Mouse (Mus musculus) kidney, embryonic 16.5 days (tissue): ENCODE data around the gene 5830473C10Rik. TPM values are rescaled to one million over a fixed set of nuclear protein-coding genes. Genes with fewer than 3 reads are reported as not detected.
"Not testable (repeated sequence)": the region's sequence is repeated elsewhere in the genome, so short reads cannot be mapped to it uniquely, and the experiment has no call there.

ENCODE experiments used
- ATAC-seq: fragments of 200-750 bp; cut with Nextera tagmentation; 2 replicates; pipeline ENCODE4 v1.8.0; 2017; ENCODE audit warnings: moderate TSS enrichment; ENCODE audit not compliant: low FRiP score, low TSS enrichment
- H3K27ac ChIP-seq: fragments of 300-500 bp; sonication (generic); 2 replicates; pipeline ENCODE4 v1.5.1; 2014; ENCODE audit warnings: low read length
- H3K27me3 ChIP-seq: fragments of 300-500 bp; sonication (generic); 2 replicates; pipeline ENCODE4 v1.6.1; 2014; ENCODE audit warnings: low read length, control low read depth, mixed read lengths; ENCODE audit not compliant: insufficient read depth
- H3K36me3 ChIP-seq: fragments of 300-500 bp; sonication (generic); 2 replicates; pipeline ENCODE4 v1.6.1; 2014; ENCODE audit warnings: low read length, control low read depth, mixed read lengths; ENCODE audit not compliant: insufficient read depth
- H3K4me1 ChIP-seq: fragments of 300-500 bp; sonication (generic); 2 replicates; pipeline ENCODE4 v1.6.1; 2014; ENCODE audit warnings: low read length, control low read depth, mixed read lengths; ENCODE audit not compliant: insufficient read depth
- H3K4me2 ChIP-seq: fragments of 300-500 bp; sonication (generic); replicated peaks from 2 replicates; pipeline ENCODE4 v1.6.1; 2014; ENCODE audit warnings: low read depth, low read length
- H3K4me3 ChIP-seq: fragments of 300-500 bp; sonication (generic); 2 replicates; pipeline ENCODE4 v1.5.1; 2014; ENCODE audit warnings: mild to moderate bottlenecking, low read length
- H3K9ac ChIP-seq: fragments of 300-500 bp; sonication (generic); replicated peaks from 2 replicates; pipeline ENCODE4 v1.6.1; 2014; ENCODE audit warnings: low read length
- H3K9me3 ChIP-seq: fragments of 300-500 bp; sonication (generic); 2 replicates; pipeline ENCODE4 v1.6.1; 2016; ENCODE audit warnings: low read length, control low read depth
- WGBS: fragments of 180-500 bp; shearing (Covaris S2); extraction: QIAGEN DNeasy Blood & Tissue Kit; methylation state at CpG from one replicate; pipeline ENCODE4 v1.1.7; 2014; 5-methylcytosine and 5-hydroxymethylcytosine counted together
- polyA plus RNA-seq: library from polyadenylated mRNA; unstranded; fragments of >200 nt; fragmentation: Nextera tagmentation; extraction: Ambion mirVana; gene quantifications from 2 replicates; pipeline ENCODE4 v1.2.1, GENCODE M21; 2015

The 5830473C10Rik gene
- polyA plus RNA-seq, 1 experiment from 2014 or later: 0.39 TPM

DNA sequence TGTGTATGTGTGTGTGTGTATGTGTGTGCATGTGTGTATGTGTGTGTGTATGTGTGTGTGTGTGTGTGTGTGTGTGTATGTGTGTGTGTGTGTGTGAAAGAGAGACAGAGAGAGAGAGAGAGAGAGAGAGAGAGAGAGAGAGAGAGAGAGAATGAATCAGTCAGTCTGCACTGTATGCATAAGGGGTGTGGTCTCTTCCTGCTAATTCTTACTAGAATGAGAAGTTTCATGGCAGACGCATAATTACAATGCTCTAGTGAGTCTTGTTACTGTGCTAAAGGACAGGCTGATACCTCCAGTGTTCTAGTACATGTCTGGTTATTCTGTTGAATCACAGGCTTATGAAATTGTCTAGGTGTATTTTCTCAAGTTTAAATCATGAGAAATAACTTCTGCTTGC, 51.8 kb downstream of the 5830473C10Rik start:
- H3K36me3 ChIP-seq: not testable (repeated sequence)

DNA sequence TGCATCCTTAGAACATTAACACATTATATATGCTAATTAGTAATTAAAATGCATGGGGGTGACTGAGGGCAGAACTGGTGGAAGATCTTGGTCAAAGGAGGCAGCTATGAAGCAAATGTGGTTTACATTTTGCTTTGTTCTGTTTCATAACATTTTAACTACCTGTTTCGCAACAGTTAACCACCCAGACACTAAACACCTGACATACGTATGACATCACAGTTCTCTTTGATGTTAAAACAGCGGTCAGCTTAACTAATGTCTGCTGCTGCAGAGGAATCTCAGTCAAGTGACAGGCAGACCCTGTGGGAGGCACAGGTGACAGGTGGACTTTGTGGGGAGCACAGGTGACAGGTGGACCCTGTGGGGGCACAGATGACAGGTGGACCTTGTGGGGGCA, 57.0 kb downstream of the 5830473C10Rik start:
- Histone ChIP-seq H3K27ac (no peak overlapping the region), H3K9me3 (no peaks in the 10 kb centered on the region), H3K4me2 (no peak overlapping the region), H3K36me3 (no peaks in the 10 kb centered on the region), H3K9ac (no peak overlapping the region), H3K4me3 (no peak overlapping the region), H3K27me3 (no peaks in the 10 kb centered on the region), H3K4me1 (no peaks in the 10 kb centered on the region)
- ATAC-seq: no peak
- 78% methylated on average over 3 of the region's 3 CpGs for WGBS

More for the DNA sequence above, 51.8 kb downstream of the 5830473C10Rik start:
- not testable (repeated sequence) for H3K27me3 ChIP-seq, H3K9ac ChIP-seq, H3K4me2 ChIP-seq, H3K9me3 ChIP-seq, ATAC-seq, H3K27ac ChIP-seq, H3K4me3 ChIP-seq, H3K4me1 ChIP-seq
- 75% methylated on average over 1 of the region's 1 CpGs for WGBS

DNA sequence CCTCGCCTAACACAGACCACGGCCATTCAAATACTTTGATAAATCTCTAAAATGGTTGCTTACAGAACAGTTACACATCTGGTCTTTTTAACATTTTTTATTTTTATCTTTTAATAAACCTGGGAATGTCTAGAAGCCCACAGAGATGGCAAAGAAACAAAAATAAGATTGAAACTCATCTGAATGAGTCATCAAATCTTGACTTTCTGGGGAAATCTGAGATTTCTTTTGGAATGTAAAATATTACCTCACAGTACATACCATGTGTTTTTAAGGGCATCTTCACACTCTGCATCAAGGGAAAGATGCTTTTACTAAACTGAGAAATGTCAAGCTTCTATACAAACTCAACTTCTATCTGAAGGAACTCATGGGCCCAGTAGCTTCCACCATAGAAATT, 60.4 kb downstream of the 5830473C10Rik start:
- no peak overlapping the region for H3K4me3 ChIP-seq
- WGBS: 88% methylated on average over 2 of the region's 2 CpGs

DNA sequence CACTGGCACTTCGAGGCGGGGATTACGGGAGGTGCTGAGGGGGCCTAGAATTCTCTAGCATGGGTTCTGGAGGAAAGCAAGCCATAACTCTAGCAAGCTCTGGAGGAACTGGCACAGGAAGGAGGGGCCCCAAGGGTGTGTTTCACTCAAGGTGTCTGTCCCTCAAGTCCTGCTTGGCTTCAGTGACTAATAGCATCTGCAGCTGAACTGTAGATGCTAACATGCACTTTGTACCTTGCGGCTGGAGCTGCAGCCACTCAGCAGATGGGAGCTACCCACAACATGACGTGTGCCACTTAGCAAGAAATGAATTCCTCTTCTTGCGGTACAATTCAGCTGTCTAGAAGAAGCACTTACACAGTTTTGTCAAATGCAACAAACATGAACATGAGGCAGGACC, 60.8 kb downstream of the 5830473C10Rik start:
- ATAC-seq: no peak
- WGBS: 95% methylated on average over 6 of the region's 6 CpGs
- H3K9me3 ChIP-seq: no peaks in the 10 kb centered on the region

More for the DNA sequence above, 60.4 kb downstream of the 5830473C10Rik start:
- ATAC-seq: no peak
- H3K9ac ChIP-seq: no peak overlapping the region
- no peak overlapping the region for H3K4me2 ChIP-seq
- peaks cover 3% of the 10 kb centered on the region; the same call in 1 of the 2 replicates for H3K4me1 ChIP-seq
- no peaks in the 10 kb centered on the region for H3K27me3 ChIP-seq
- no peaks in the 10 kb centered on the region for H3K9me3 ChIP-seq
- H3K36me3 ChIP-seq: no peaks in the 10 kb centered on the region
- H3K27ac ChIP-seq: no peak overlapping the region

DNA sequence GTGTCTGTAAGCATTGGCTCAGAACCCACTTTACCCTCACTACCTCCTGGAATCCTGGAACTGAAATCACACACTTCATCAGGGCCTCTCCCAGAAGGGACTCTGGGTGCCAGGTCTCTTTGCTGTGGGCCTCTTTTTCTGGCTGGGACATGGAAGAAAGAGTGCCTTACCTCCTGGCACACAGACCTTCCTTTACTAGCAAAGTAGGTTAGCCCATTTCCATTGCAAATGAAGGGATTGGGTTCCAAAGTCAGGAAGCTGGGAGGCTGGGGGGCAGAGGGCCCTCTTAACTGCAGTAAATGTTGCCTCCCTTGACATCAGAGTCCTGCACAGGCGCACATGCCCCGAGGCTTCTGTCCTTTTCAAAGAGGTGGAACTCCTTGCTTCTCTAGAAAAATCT, 62.3 kb downstream of the 5830473C10Rik start:
- Histone ChIP-seq H3K9ac (no peak overlapping the region), H3K36me3 (no peaks in the 10 kb centered on the region), H3K27me3 (no peaks in the 10 kb centered on the region), H3K9me3 (no peaks in the 10 kb centered on the region), H3K4me1 (peaks cover 11% of the 10 kb centered on the region; the same call in 1 of the 2 replicates), H3K27ac (no peak overlapping the region), H3K4me3 (no peak overlapping the region), H3K4me2 (no peak overlapping the region)
- 54% methylated on average over 2 of the region's 2 CpGs for WGBS
- no peak for ATAC-seq

More for the DNA sequence above, 60.8 kb downstream of the 5830473C10Rik start:
- Histone ChIP-seq H3K4me1 (peaks cover 3% of the 10 kb centered on the region; the same call in 1 of the 2 replicates), H3K36me3 (no peaks in the 10 kb centered on the region), H3K9ac (no peak overlapping the region), H3K4me2 (no peak overlapping the region), H3K27me3 (no peaks in the 10 kb centered on the region), H3K27ac (no peak overlapping the region), H3K4me3 (no peak overlapping the region)

DNA sequence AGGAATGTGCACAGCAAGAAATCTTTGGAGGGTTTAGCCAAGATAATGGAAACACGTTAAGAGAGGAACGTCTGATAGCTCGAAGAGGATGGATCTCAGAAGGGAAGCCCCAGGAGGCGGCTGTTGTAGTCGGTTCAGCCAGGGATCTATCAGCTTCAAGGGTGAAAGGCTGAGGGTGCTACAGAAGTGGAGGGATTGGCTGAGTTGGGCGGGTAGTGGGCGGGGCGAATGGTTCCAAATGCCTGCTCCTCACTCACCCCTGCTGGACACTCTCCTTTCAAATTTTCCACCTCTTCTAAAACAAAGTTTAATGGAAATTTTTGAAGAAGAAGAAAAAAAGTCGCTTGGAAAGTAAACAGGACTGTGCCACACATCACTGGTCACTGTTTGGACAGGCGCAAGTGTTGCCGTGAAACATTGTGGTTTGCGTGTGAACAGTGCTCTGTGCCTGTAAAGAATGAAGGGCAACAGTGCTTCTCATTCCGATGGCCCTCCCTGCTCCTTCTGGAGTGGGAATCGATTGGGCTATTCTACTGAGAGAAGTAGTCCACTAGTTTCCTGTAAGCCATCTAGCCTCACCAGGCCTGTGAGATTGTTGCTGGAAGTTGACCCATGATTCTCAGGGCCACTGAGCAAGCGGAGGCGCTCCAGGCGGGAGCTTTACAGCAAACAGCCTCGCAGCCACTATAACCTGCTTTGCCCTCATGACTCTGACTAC, 64.0 kb downstream of the 5830473C10Rik start:
- no peak overlapping the region for H3K4me2 ChIP-seq

DNA sequence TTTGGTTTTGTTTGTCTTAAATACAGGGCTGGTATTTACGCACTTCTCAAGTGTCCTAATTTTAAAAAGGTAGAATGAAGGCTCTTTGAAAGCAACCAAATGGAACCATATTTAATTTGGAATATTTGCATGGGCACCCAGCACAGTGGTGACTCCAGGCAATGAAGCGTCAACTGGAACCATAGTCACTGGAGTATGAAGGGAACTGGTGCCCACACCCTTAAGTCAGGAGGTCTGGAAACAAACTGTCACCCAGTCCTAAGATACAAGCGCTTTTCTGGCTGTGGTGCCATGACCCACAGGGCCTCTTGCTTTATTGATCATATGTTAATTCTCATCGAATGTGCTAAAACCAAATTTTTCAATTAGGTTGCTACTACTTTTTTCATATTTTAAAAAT, 66.5 kb downstream of the 5830473C10Rik start:
- no peak overlapping the region for H3K9ac ChIP-seq
- no peaks in the 10 kb centered on the region for H3K9me3 ChIP-seq
- 66% methylated on average over 4 of the region's 4 CpGs for WGBS
- no peaks in the 10 kb centered on the region for H3K27me3 ChIP-seq
- H3K4me2 ChIP-seq: no peak overlapping the region
- no peak for ATAC-seq
- no peaks in the 10 kb centered on the region for H3K36me3 ChIP-seq
- H3K4me1 ChIP-seq: peaks cover 12% of the 10 kb centered on the region; the same call in 1 of the 2 replicates
- no peak overlapping the region for H3K27ac ChIP-seq
- H3K4me3 ChIP-seq: no peak overlapping the region

More for the DNA sequence above, 64.0 kb downstream of the 5830473C10Rik start:
- H3K27me3 ChIP-seq: no peaks in the 10 kb centered on the region
- H3K9me3 ChIP-seq: no peaks in the 10 kb centered on the region
- H3K9ac ChIP-seq: no peak overlapping the region
- H3K4me1 ChIP-seq: peaks cover 12% of the 10 kb centered on the region; the same call in 1 of the 2 replicates
- peak; percentile 67 for ATAC-seq
- H3K4me3 ChIP-seq: no peak overlapping the region
- peak overlapping the region; percentile 84 for H3K27ac ChIP-seq
- 60% methylated on average over 18 of the region's 18 CpGs for WGBS
- no peaks in the 10 kb centered on the region for H3K36me3 ChIP-seq

DNA sequence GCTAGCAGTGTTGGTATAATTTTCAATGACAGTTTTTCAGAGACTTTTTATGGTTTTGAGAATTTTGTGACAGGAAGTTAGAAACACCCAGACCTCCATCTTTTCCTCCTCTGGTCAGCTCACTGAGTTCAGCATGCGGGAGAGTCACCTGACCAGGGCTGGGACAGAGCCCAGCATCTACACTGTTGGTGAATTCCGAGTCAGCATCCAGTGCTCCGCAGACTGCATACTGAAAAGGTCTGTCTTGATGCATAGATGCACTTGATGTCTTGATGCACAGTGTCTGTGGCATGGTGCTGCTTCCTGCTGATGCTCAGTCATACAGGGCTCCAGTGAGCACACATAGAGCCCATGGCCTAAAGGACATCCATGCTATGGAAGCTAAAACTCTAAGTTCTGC, 67.1 kb downstream of the 5830473C10Rik start:
- no peaks in the 10 kb centered on the region for H3K27me3 ChIP-seq
- no peak overlapping the region for H3K9ac ChIP-seq

DNA sequence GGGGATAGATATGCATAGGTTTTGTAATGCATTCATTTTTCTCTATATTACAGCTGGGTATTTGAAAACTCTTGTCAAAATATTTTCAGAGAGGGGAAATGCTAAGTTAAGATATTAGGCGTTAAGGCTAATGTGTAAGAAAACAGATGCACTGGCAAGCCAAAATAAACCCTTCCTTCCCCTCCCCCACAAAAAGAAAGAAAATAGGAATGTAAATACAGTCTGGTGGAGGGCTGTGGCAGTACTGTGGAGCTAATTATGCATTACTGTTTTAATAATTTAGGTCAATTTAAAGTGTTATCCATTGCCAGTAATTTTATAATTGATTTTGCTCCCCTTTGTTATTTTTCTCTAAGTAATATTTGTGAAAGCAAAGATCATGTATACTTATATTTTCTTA, 67.6 kb downstream of the 5830473C10Rik start:
- H3K9ac ChIP-seq: no peak overlapping the region
- WGBS: 58% methylated on average over 1 of the region's 1 CpGs
- H3K27me3 ChIP-seq: no peaks in the 10 kb centered on the region
- H3K4me2 ChIP-seq: no peak overlapping the region
- H3K4me1 ChIP-seq: peaks cover 12% of the 10 kb centered on the region; the same call in 1 of the 2 replicates
- no peaks in the 10 kb centered on the region for H3K9me3 ChIP-seq
- no peaks in the 10 kb centered on the region for H3K36me3 ChIP-seq
- no peak overlapping the region for H3K4me3 ChIP-seq
- ATAC-seq: no peak
- H3K27ac ChIP-seq: no peak overlapping the region

More for the DNA sequence above, 67.1 kb downstream of the 5830473C10Rik start:
- peaks cover 12% of the 10 kb centered on the region; the same call in 1 of the 2 replicates for H3K4me1 ChIP-seq
- no peak overlapping the region for H3K4me2 ChIP-seq
- WGBS: 77% methylated on average over 3 of the region's 3 CpGs
- H3K27ac ChIP-seq: no peak overlapping the region
- no peak for ATAC-seq
- H3K9me3 ChIP-seq: no peaks in the 10 kb centered on the region
- no peaks in the 10 kb centered on the region for H3K36me3 ChIP-seq
- H3K4me3 ChIP-seq: no peak overlapping the region

DNA sequence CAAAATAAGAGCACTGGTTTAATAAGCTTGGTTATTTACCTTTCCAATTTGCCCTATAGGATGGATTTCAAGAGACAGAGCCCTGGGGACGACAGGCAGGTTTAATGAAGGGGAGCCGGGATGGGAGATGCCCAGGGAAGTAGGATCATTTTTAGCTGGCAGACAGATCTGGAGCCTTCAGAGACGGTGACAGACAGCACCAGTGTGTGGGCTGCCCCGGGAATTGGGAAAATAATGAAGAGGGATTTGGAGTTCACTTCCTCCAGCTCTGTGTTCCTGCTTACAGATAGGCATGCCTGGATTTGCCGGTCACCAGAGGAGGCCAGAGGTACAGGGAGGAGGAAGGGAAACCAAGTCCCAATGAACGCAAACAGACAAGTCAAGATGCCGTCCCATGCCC, 74.0 kb downstream of the 5830473C10Rik start:
- WGBS: 64% methylated on average over 7 of the region's 7 CpGs
- H3K4me2 ChIP-seq: no peak overlapping the region
- no peak overlapping the region for H3K27ac ChIP-seq
- no peak overlapping the region for H3K4me3 ChIP-seq
- H3K27me3 ChIP-seq: no peaks in the 10 kb centered on the region
- peak; percentile 19; the same call in 1 of the 2 replicates for ATAC-seq
- no peaks in the 10 kb centered on the region for H3K36me3 ChIP-seq
- 0 out of 2 replicates have a peak, but pooled peaks cover under 1% of the 10 kb centered on the region for H3K4me1 ChIP-seq
- no peaks in the 10 kb centered on the region for H3K9me3 ChIP-seq
- H3K9ac ChIP-seq: no peak overlapping the region
